Comparison of ENCODE assay signal across 12 mouse cellular contexts in the genomic region with DNA sequence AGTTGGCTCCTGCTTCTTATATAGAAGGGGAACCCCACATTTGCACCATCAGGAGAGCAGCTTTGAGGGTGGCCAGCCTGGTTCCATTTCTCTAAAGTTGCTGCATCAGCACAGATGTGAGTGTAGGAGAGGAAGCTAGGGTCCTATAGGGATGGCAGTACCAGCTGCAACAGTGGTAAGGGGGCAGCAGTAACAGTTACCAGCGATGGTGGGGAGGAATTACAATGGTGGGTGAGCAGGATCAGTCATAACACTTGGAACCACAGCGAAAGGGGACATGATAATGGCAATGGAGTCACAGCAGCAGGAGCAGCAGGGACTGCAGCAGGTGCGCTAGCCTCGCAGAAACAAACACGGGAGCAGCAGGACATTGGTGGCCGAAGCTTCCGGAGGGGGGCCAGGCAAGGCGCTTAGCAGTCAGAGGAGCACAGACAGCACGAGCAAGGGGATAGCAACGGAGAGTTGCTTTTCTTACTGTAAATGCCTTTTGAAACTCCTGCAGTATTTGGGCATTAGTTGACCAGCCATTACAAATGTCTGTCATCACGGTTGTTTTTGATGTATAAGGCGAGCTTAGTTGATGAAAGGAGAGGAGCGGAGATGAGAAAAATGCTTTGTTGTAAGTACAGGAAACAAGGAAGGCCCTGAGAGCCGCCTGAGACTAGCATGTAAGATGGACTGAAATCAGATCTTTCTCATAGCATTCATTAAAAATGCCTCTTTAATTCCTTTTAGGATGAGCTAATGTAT. TPM values are rescaled to one million over a fixed set of nuclear protein-coding genes. Genes with fewer than 3 reads are reported as not detected.
DNase-seq lines count a peak whose midpoint lies in the region; ATAC-seq and TF ChIP-seq lines count a peak whose summit lies in the region.
"Had no signal": no experiment of that assay in that cellular context is flagged by ENCODE, and none has a peak within 500 bp of the region (broad histone marks: within the 10 kb centered on the region; RNA-seq: fewer than 3 reads in every experiment).

No protein-coding gene starts in this region.

- no peaks in the 10 kb centered on the region for H3K9me3 ChIP-seq in heart, embryonic 12.5 days (replicated peaks)
- no peaks in the 10 kb centered on the region for H3K9me3 ChIP-seq in midbrain, embryonic 10.5 days (replicated peaks)

- no peak overlapping the region for H3K4me3 ChIP-seq in heart, embryonic 12.5 days
- H3K4me3 ChIP-seq in testis, adult 2 months (ENCODE audit: control insufficient read depth, low read depth, low read length): peak overlapping the region; percentile 19
- H3K4me3 ChIP-seq in midbrain, embryonic 10.5 days: peak overlapping the region; percentile 11

- no peak overlapping the region for H3K27ac ChIP-seq in heart, embryonic 12.5 days (ENCODE audit: poor library complexity, severe bottlenecking)
- no peak overlapping the region for H3K27ac ChIP-seq in testis, adult 2 months (ENCODE audit: control insufficient read depth, insufficient read depth, low read depth, low read length)
- peak overlapping the region; percentile 79 for H3K27ac ChIP-seq in midbrain, embryonic 10.5 days (replicated peaks)

- no peak overlapping the region for H3K9ac ChIP-seq in heart, embryonic 12.5 days

- H3K36me3 ChIP-seq in heart, embryonic 12.5 days: no peaks in the 10 kb centered on the region
- H3K36me3 ChIP-seq in testis, adult 2 months (ENCODE audit: control insufficient read depth, insufficient read depth, low read length): no peaks in the 10 kb centered on the region
- peaks cover 5% of the 10 kb centered on the region for H3K36me3 ChIP-seq in midbrain, embryonic 10.5 days

- DNase-seq in heart, adult 11 months: no peak
- DNase-seq in testis, postnatal 14 days (ENCODE audit: low spot score): no peak
- DNase-seq in midbrain, embryonic 10.5 days (ENCODE audit: low spot score): no peak
- no peak for DNase-seq in spleen, postnatal 14 days (ENCODE audit: low spot score in 2 of 2)
- DNase-seq in liver: no peak
- no peak for DNase-seq in Muller cell, postnatal 12 days (ENCODE audit: inconsistent ontology term)
- DNase-seq: kidney, adult 9 months; right cerebral cortex, postnatal 14 days; thymus, adult 2 months had no signal

- no peak for ATAC-seq in heart, embryonic 12.5 days (ENCODE audit: insufficient number of reproducible peaks, low FRiP score)

- no peak for TF ChIP-seq POLR2A in testis, adult 2 months (IDR thresholded peaks at IDR 0.05; ENCODE audit: control insufficient read depth, low read depth, low read length)

- WGBS in heart, embryonic 12.5 days: 38% methylated on average over 14 of the region's 14 CpGs
- 35% methylated on average over 14 of the region's 14 CpGs for WGBS in midbrain, embryonic 10.5 days

- peak overlapping the region; percentile 43 for H3K4me2 ChIP-seq in heart, embryonic 12.5 days

- peaks cover 17% of the 10 kb centered on the region for H3K4me1 ChIP-seq in heart, embryonic 12.5 days (replicated peaks)
- no peaks in the 10 kb centered on the region for H3K4me1 ChIP-seq in testis, adult 2 months (ENCODE audit: control insufficient read depth, insufficient read depth, low read length)
- H3K4me1 ChIP-seq in midbrain, embryonic 10.5 days: peaks cover 46% of the 10 kb centered on the region

- TF ChIP-seq CTCF in testis, adult 2 months (IDR thresholded peaks at IDR 0.05; ENCODE audit: control insufficient read depth, insufficient read depth, insufficient replicate concordance, low read depth, low read length): no peak

- no peaks in the 10 kb centered on the region for H3K27me3 ChIP-seq in heart, embryonic 12.5 days (replicated peaks)
- H3K27me3 ChIP-seq in testis, adult 2 months (ENCODE audit: control insufficient read depth, insufficient read depth, low read length): no peaks in the 10 kb centered on the region
- no peaks in the 10 kb centered on the region for H3K27me3 ChIP-seq in midbrain, embryonic 10.5 days (ENCODE audit: low read depth, poor library complexity, severe bottlenecking)
- H3K27me3 ChIP-seq: CH12.LX had no signal

RNA-seq across cellular contexts. Expression of a gene that starts 21.1 kb away (rescaled TPM):
- 5.3 and 7.0 TPM in 2 replicates for polyA plus RNA-seq in heart, embryonic 12.5 days (2016; fragmentation: Nextera tagmentation; extraction: Ambion mirVana)
- 1.0 TPM in 2 replicates for polyA plus RNA-seq in testis, adult 2 months (2012; rRNA removed)
- 5.1 and 6.6 TPM in 2 replicates for polyA plus RNA-seq in midbrain, embryonic 10.5 days (2016; fragmentation: Nextera tagmentation; extraction: Ambion mirVana)
